Comparison of ENCODE assay signal across 18 mouse cellular contexts in the genomic region with DNA sequence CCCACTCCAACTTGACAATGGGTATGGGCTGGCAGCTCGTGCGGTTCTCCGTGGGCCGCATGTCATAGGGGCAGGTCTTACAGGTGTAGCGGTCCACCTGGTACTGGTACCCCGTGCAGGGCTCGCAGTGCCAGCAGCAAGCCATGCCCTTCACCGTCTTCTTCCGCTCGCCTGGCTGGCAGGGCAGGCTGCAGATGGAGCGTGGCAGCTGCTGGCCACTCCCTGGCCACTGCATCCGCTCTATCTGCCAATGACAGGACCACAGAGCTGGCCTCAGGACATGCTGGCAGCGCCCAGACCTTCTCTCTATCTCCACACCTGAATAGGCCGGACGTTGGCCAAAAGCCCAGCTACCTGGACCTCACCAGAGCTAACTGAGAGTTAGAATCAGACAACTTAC.
DNase-seq lines count a peak whose midpoint lies in the region; ATAC-seq and TF ChIP-seq lines count a peak whose summit lies in the region.
"Had no signal": no experiment of that assay in that cellular context is flagged by ENCODE, and none has a peak within 500 bp of the region (broad histone marks: within the 10 kb centered on the region; RNA-seq: fewer than 3 reads in every experiment).

No protein-coding gene starts in this region.

- H3K4me2 ChIP-seq in kidney, embryonic 15.5 days, result peak overlapping the region; percentile 24; the same call in 1 of the 2 replicates
- 0 out of 2 replicates have a peak overlapping the region, but pooled peaks have one; percentile 11 for H3K4me2 ChIP-seq in kidney, embryonic 16.5 days (replicated peaks; ENCODE audit: low read depth, low read length)
- H3K4me2 ChIP-seq: embryonic facial prominence, embryonic 12.5 days; heart, embryonic 12.5 days; midbrain, embryonic 12.5 days had no signal

- H3K9me3 ChIP-seq in kidney, embryonic 15.5 days (replicated peaks), result no peaks in the 10 kb centered on the region
- H3K9me3 ChIP-seq in kidney, embryonic 16.5 days (ENCODE audit: low read length), result no peaks in the 10 kb centered on the region
- H3K9me3 ChIP-seq: embryonic facial prominence, embryonic 12.5 days; heart, embryonic 12.5 days; midbrain, embryonic 12.5 days had no signal

- DNase-seq in cerebellum, postnatal 4 days (ENCODE audit: low spot score in 2 of 2), result no peak
- no peak for DNase-seq in kidney, adult 2 months
- DNase-seq in cerebellum, adult 2 months, result peak; percentile 77 to 82
- DNase-seq in lung, postnatal 14 days, result no peak
- DNase-seq: gastrocnemius, postnatal 14 days; layer of hippocampus, adult 9-11 months; liver; liver, postnatal 0 days; lung, postnatal 36 days; thymus, postnatal 25 days had no signal

- no peak for TF ChIP-seq POLR2A in kidney, adult 2 months (IDR thresholded peaks at IDR 0.05; ENCODE audit: low read depth, low read length)
- TF ChIP-seq POLR2A in cerebellum, adult 2 months (IDR thresholded peaks at IDR 0.05; ENCODE audit: borderline replicate concordance, insufficient read depth, low read length), result no peak

- H3K9ac ChIP-seq in kidney, embryonic 15.5 days, result no peak overlapping the region
- no peak overlapping the region for H3K9ac ChIP-seq in kidney, embryonic 16.5 days (replicated peaks; ENCODE audit: low read length)
- H3K9ac ChIP-seq: embryonic facial prominence, embryonic 12.5 days; heart, embryonic 12.5 days; liver, postnatal 0 days; midbrain, embryonic 12.5 days had no signal

- ATAC-seq in cerebellum, adult (ENCODE audit: insufficient number of reproducible peaks, low FRiP score, low TSS enrichment), result peak; percentile 34; the same call in 1 of the 2 replicates
- ATAC-seq in kidney, embryonic 15.5 days (replicated peaks; ENCODE audit: low FRiP score), result 0 out of 2 replicates have a peak, but pooled peaks have one; percentile 23
- ATAC-seq in kidney, embryonic 16.5 days (ENCODE audit: low FRiP score, low TSS enrichment), result 0 out of 2 replicates have a peak, but pooled peaks have one; percentile 16
- no peak for ATAC-seq in granulocyte monocyte progenitor cell, adult 5-6 weeks (replicated peaks; ENCODE audit: poor library complexity, severe bottlenecking)
- ATAC-seq: CD4-positive, CD25-positive, alpha-beta regulatory T cell, adult 4 months; liver, postnatal 0 days had no signal

- H3K4me1 ChIP-seq in kidney, embryonic 15.5 days, result peaks cover 30% of the 10 kb centered on the region
- no peaks in the 10 kb centered on the region for H3K4me1 ChIP-seq in kidney, adult 2 months (ENCODE audit: control insufficient read depth, insufficient read depth, low read length)
- H3K4me1 ChIP-seq in cerebellum, adult 2 months (ENCODE audit: control insufficient read depth, insufficient read depth, low read length), result peaks cover 40% of the 10 kb centered on the region
- peaks cover 27% of the 10 kb centered on the region for H3K4me1 ChIP-seq in kidney, embryonic 16.5 days (ENCODE audit: insufficient read depth, low read length)

- 0 out of 2 replicates have a peak, but pooled peaks cover under 1% of the 10 kb centered on the region for H3K27me3 ChIP-seq in kidney, embryonic 15.5 days
- H3K27me3 ChIP-seq in kidney, adult 2 months (replicated peaks; ENCODE audit: control insufficient read depth, insufficient read depth, low read length), result no peaks in the 10 kb centered on the region
- no peaks in the 10 kb centered on the region for H3K27me3 ChIP-seq in cerebellum, adult 2 months (ENCODE audit: control insufficient read depth, insufficient read depth, low read length)
- no peaks in the 10 kb centered on the region for H3K27me3 ChIP-seq in kidney, embryonic 16.5 days (ENCODE audit: insufficient read depth, low read length)
- H3K27me3 ChIP-seq: embryonic facial prominence, embryonic 12.5 days had no signal

- TF ChIP-seq CTCF in kidney, adult 2 months (conservative IDR thresholded peaks at IDR 0.05; ENCODE audit: insufficient read depth, insufficient read length, low read depth, low read length), result no peak
- TF ChIP-seq CTCF in cerebellum, adult 2 months (IDR thresholded peaks at IDR 0.05; ENCODE audit: borderline replicate concordance, insufficient read depth, low read depth, low read length), result no peak

- no peak overlapping the region for H3K4me3 ChIP-seq in kidney, embryonic 15.5 days (replicated peaks)
- H3K4me3 ChIP-seq in kidney, adult 2 months (ENCODE audit: insufficient read depth, low read depth, low read length), result no peak overlapping the region
- no peak overlapping the region for H3K4me3 ChIP-seq in cerebellum, adult 2 months (replicated peaks; ENCODE audit: insufficient read depth, low read depth, low read length)
- no peak overlapping the region for H3K4me3 ChIP-seq in kidney, embryonic 16.5 days (ENCODE audit: low read length)
- H3K4me3 ChIP-seq: embryonic facial prominence, embryonic 12.5 days; heart, embryonic 12.5 days; midbrain, embryonic 12.5 days had no signal

- H3K27ac ChIP-seq in kidney, embryonic 15.5 days, result no peak overlapping the region
- no peak overlapping the region for H3K27ac ChIP-seq in kidney, adult 2 months (ENCODE audit: insufficient read depth, low read depth, low read length)
- peak overlapping the region; percentile 58 for H3K27ac ChIP-seq in cerebellum, adult 2 months (ENCODE audit: insufficient read depth, low read length)
- no peak overlapping the region for H3K27ac ChIP-seq in kidney, embryonic 16.5 days (ENCODE audit: low read length)
- H3K27ac ChIP-seq: embryonic facial prominence, embryonic 12.5 days; midbrain, embryonic 12.5 days had no signal

- WGBS in kidney, embryonic 15.5 days, result 89% methylated on average over 15 of the region's 15 CpGs
- 53% methylated on average over 15 of the region's 15 CpGs for WGBS in kidney, adult 2 months
- 12% methylated on average over 15 of the region's 15 CpGs for WGBS in cerebellum, adult 2 months
- WGBS in kidney, embryonic 16.5 days, result 79% methylated on average over 15 of the region's 15 CpGs

- H3K36me3 ChIP-seq in kidney, embryonic 15.5 days, result no peaks in the 10 kb centered on the region
- no peaks in the 10 kb centered on the region for H3K36me3 ChIP-seq in kidney, adult 2 months (ENCODE audit: control insufficient read depth, insufficient read depth, low read length)
- H3K36me3 ChIP-seq in kidney, embryonic 16.5 days (ENCODE audit: insufficient read depth, low read length), result no peaks in the 10 kb centered on the region
- H3K36me3 ChIP-seq: embryonic facial prominence, embryonic 12.5 days; heart, embryonic 12.5 days; midbrain, embryonic 12.5 days had no signal

Comparison
In these comparisons a context has a peak if more than half of its experiments do, and no peak if none do; other contexts are left out.
1. DNase-seq: peak in cerebellum, adult 2 months (2 of 2); none in cerebellum, postnatal 4 days (0 of 2), kidney, adult 2 months (single experiment) and lung, postnatal 14 days (single experiment).